8 mouse cellular contexts compared by ENCODE assay signal in the genomic region with DNA sequence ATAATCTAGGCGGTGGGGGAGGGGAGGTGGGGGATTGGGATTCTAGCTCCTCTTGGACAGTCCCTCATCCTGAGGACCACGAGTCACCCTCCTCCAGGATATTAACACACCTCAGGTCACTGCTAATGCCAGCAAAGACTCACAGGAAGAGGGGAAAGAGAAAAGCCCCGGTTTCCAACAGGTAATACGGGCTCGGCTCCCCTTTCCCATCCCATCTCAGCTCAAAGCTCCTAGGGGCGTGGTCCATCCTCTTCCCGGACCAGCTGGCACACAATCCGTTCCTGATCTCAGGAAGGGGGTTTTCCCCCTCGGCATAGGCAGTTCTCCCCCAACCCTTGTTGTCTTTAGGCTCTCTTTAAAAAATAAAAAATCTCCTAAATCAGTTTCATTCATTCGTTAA. TPM values are rescaled to one million over a fixed set of nuclear protein-coding genes. Genes with fewer than 3 reads are reported as not detected.
DNase-seq lines count a peak whose midpoint lies in the region; ATAC-seq and TF ChIP-seq lines count a peak whose summit lies in the region.

No protein-coding gene starts in this region.

- no peaks in the 10 kb centered on the region for H3K9me3 ChIP-seq in ES-E14 (ENCODE audit: control insufficient read depth, insufficient read depth, low read depth, low read length)
- no peaks in the 10 kb centered on the region for H3K9me3 ChIP-seq in forebrain, embryonic 10.5 days
- no peaks in the 10 kb centered on the region for H3K9me3 ChIP-seq in liver, embryonic 12.5 days (replicated peaks)
- H3K9me3 ChIP-seq in stomach, embryonic 15.5 days = no peaks in the 10 kb centered on the region

- intact Hi-C loops in heart, postnatal 25 days (cut with DNase I) = no loop called here

- H3K4me2 ChIP-seq in liver, embryonic 12.5 days = peak overlapping the region; percentile 37
- H3K4me2 ChIP-seq in stomach, embryonic 15.5 days = peak overlapping the region; percentile 66

- peak overlapping the region; percentile 20 to 65; a peak in 3 of 4 replicates for H3K4me3 ChIP-seq in ES-E14 (ENCODE audit: insufficient read depth in 1 of 2, low read depth in 1 of 2, low read length in 2 of 2, poor library complexity in 1 of 2, severe bottlenecking in 1 of 2)
- H3K4me3 ChIP-seq in forebrain, embryonic 10.5 days = peak overlapping the region; percentile 55
- peak overlapping the region; percentile 25; the same call in 1 of the 2 replicates for H3K4me3 ChIP-seq in liver, embryonic 12.5 days
- peak overlapping the region; percentile 33 for H3K4me3 ChIP-seq in stomach, embryonic 15.5 days (replicated peaks)

- peak; percentile 83 for DNase-seq in heart, adult 11 months
- DNase-seq in heart, postnatal 25 days (ENCODE audit: low spot score) = no peak
- DNase-seq in ES-E14 (ENCODE audit: low read depth, low spot score) = no peak
- no peak for DNase-seq in forebrain, embryonic 10.5 days (ENCODE audit: extremely low spot score, low spot score)
- DNase-seq in layer of hippocampus, adult 8-10 months (ENCODE audit: low spot score in 2 of 2) = no peak

- WGBS in forebrain, embryonic 10.5 days = under 1% methylated on average over 10 of the region's 10 CpGs
- 3% methylated on average over 10 of the region's 10 CpGs for WGBS in liver, embryonic 12.5 days (ENCODE audit: insufficient replicate concordance)
- under 1% methylated on average over 10 of the region's 10 CpGs for WGBS in stomach, embryonic 15.5 days

- in situ Hi-C loops in ES-E14 (cut with MboI; ENCODE audit: low sequenced_read_pairs in 2 of 2, unreplicated experiment in 2 of 2) = no loop called here

- H3K27ac ChIP-seq in ES-E14 (ENCODE audit: insufficient read depth, low read depth, low read length, poor library complexity, severe bottlenecking) = no peak overlapping the region
- H3K27ac ChIP-seq in forebrain, embryonic 10.5 days = peak overlapping the region; percentile 81
- H3K27ac ChIP-seq in liver, embryonic 12.5 days = no peak overlapping the region
- H3K27ac ChIP-seq in stomach, embryonic 15.5 days = no peak overlapping the region

- H3K27me3 ChIP-seq in forebrain, embryonic 10.5 days (ENCODE audit: poor library complexity, severe bottlenecking) = peaks cover 22% of the 10 kb centered on the region
- peaks cover 24% of the 10 kb centered on the region for H3K27me3 ChIP-seq in liver, embryonic 12.5 days (replicated peaks)
- no peaks in the 10 kb centered on the region for H3K27me3 ChIP-seq in stomach, embryonic 15.5 days (replicated peaks)

- H3K9ac ChIP-seq in ES-E14 (ENCODE audit: insufficient read depth, low read depth, low read length, poor library complexity, severe bottlenecking) = no peak overlapping the region
- H3K9ac ChIP-seq in liver, embryonic 12.5 days = no peak overlapping the region
- no peak overlapping the region for H3K9ac ChIP-seq in stomach, embryonic 15.5 days

- ATAC-seq in liver, embryonic 12.5 days = no peak
- ATAC-seq in stomach, embryonic 15.5 days (ENCODE audit: insufficient read depth, low FRiP score, low read depth) = no peak
- no peak for ATAC-seq in frontal cortex, adult (ENCODE audit: low TSS enrichment)

- peaks cover 8% of the 10 kb centered on the region in 2 experiments; a peak in 3 of 4 replicates for H3K4me1 ChIP-seq in ES-E14 (ENCODE audit: control insufficient read depth in 2 of 2, insufficient read depth in 2 of 2, low read length in 2 of 2, poor library complexity in 1 of 2)
- peaks cover 56% of the 10 kb centered on the region for H3K4me1 ChIP-seq in forebrain, embryonic 10.5 days
- no peaks in the 10 kb centered on the region for H3K4me1 ChIP-seq in liver, embryonic 12.5 days
- H3K4me1 ChIP-seq in stomach, embryonic 15.5 days = 0 out of 2 replicates have a peak, but pooled peaks cover 9% of the 10 kb centered on the region

- no peaks in the 10 kb centered on the region for H3K36me3 ChIP-seq in ES-E14 (ENCODE audit: control insufficient read depth, insufficient read depth, low read length, poor library complexity, severe bottlenecking)
- H3K36me3 ChIP-seq in forebrain, embryonic 10.5 days (replicated peaks) = no peaks in the 10 kb centered on the region
- H3K36me3 ChIP-seq in liver, embryonic 12.5 days = no peaks in the 10 kb centered on the region
- H3K36me3 ChIP-seq in stomach, embryonic 15.5 days = no peaks in the 10 kb centered on the region

TF ChIP-seq in ES-E14, 5 proteins besides CTCF, POLR2A, EP300 and RAD21:
- TF ChIP-seq CHD2 (IDR thresholded peaks at IDR 0.05; ENCODE audit: low read depth, low read length) = no peak
- TF ChIP-seq ZC3H11A (IDR thresholded peaks at IDR 0.05; ENCODE audit: borderline replicate concordance, low read depth, low read length) = no peak
- TF ChIP-seq HCFC1 (IDR thresholded peaks at IDR 0.05; ENCODE audit: borderline replicate concordance, insufficient read depth, low read length) = no peak
- no peak for TF ChIP-seq ZNF384 (IDR thresholded peaks at IDR 0.05; ENCODE audit: low read depth, low read length)
- TF ChIP-seq MAFK (IDR thresholded peaks at IDR 0.05; ENCODE audit: insufficient read depth, low read depth, low read length) = no peak

RNA-seq across cellular contexts. Expression of a gene that starts 0.9 kb away (rescaled TPM):
- under 1 TPM; 0.36 to 0.47 TPM for total RNA-seq in heart, postnatal 25 days (2021)
- 11.5 and 35.4 TPM in 2 replicates for total RNA-seq in ES-E14 (2012; rRNA removed)
- 34.5 and 39.4 TPM in 2 replicates for polyA plus RNA-seq in forebrain, embryonic 10.5 days (2016; fragmentation: Nextera tagmentation; extraction: Ambion mirVana)
- 7.2 and 8.9 TPM in 2 replicates for polyA plus RNA-seq in liver, embryonic 12.5 days (2016; fragmentation: Nextera tagmentation; extraction: Ambion mirVana)
- 56.4 and 66.7 TPM in 2 replicates for polyA plus RNA-seq in stomach, embryonic 15.5 days (2015; fragmentation: Nextera tagmentation; extraction: Ambion mirVana)
- total RNA-seq in layer of hippocampus, adult 8-10 months (2022) = 100 to 1,000 TPM; 176 to 210 (median 200) TPM
